Mouse (Mus musculus) myocyte (in vitro differentiated cells): ENCODE measurements at regions not wholly inside any gene's neighbourhood (a gene's known extent, or its start where the extent isn't known, plus 50 kb on each side); places are given as distances from the start of the nearest gene placed in this dataset.

ENCODE experiments used
- E2F4 ChIP-seq: IDR thresholded peaks from one replicate; pipeline ENCODE4 v1.6.1; 2011; ENCODE audit warnings: mild to moderate bottlenecking, control low read depth, moderate library complexity; ENCODE audit not compliant: insufficient read depth
- POLR2A ChIP-seq: IDR thresholded peaks from one replicate; pipeline ENCODE4 v1.6.1; 2011; ENCODE audit warnings: low read depth, mild to moderate bottlenecking, control low read depth, moderate library complexity; ENCODE audit not compliant: insufficient read length
- POLR2AphosphoS2 ChIP-seq: IDR thresholded peaks from one replicate; pipeline ENCODE4 v1.6.1; 2011; ENCODE audit warnings: low read depth, control low read depth; ENCODE audit not compliant: insufficient read length
- TCF12 ChIP-seq: IDR thresholded peaks from one replicate; pipeline ENCODE4 v1.6.1; 2011; ENCODE audit warnings: mild to moderate bottlenecking, control low read depth; ENCODE audit not compliant: poor library complexity, insufficient read depth, severe bottlenecking
- USF1 ChIP-seq: IDR thresholded peaks from one replicate; pipeline ENCODE4 v1.6.1; 2011; ENCODE audit warnings: low read depth, mild to moderate bottlenecking, control low read depth, moderate library complexity

- TF ChIP-seq POLR2A (no peak), E2F4 (no peak), TCF12 (no peak), POLR2AphosphoS2 (no peak), USF1 (no peak)
Measured at GRCm38 (mm10) chr4:9012787-9013186, 773.9 kb upstream of the Car8 start.
